Mouse (Mus musculus): ENCODE measurements at regions not wholly inside any gene's neighbourhood (a gene's known extent, or its start where the extent isn't known, plus 50 kb on each side); places are given as distances from the start of the nearest gene placed in this dataset.
A peak's percentile ranks its signal among the peaks of the same experiment; 100 is the strongest.

GRCm38 (mm10) chr4:89082838-89083237 is 54.1 kb upstream of the Mtap start:
- no peak for DNase-seq (ENCODE audit: extremely low read depth, insufficient read length, low spot score)

GRCm38 (mm10) chr4:89078485-89078884 is 58.4 kb upstream of the Mtap start:
- DNase-seq (ENCODE audit: extremely low read depth, insufficient read length, low spot score): peak; percentile 51

GRCm38 (mm10) chr4:89074705-89075104 is 62.2 kb upstream of the Mtap start:
- no peak for DNase-seq (ENCODE audit: extremely low read depth, insufficient read length, low spot score)

- no peak for DNase-seq (ENCODE audit: extremely low read depth, insufficient read length, low spot score)
These were observed 66.5 kb upstream of the Mtap start for GRCm38 (mm10) chr4:89070430-89070829.

- no peak for DNase-seq (ENCODE audit: extremely low read depth, insufficient read length, low spot score)
These were observed 72.5 kb upstream of the Mtap start for GRCm38 (mm10) chr4:89064401-89064800.

GRCm38 (mm10) chr4:89062384-89062783 is 74.5 kb upstream of the Mtap start:
- no peak for DNase-seq (ENCODE audit: extremely low read depth, insufficient read length, low spot score)

GRCm38 (mm10) chr4:89061619-89062018 is 75.3 kb upstream of the Mtap start:
- peak; percentile 72 for DNase-seq (ENCODE audit: extremely low read depth, insufficient read length, low spot score)

- DNase-seq (ENCODE audit: extremely low read depth, insufficient read length, low spot score): no peak
These were observed 79.3 kb upstream of the Mtap start for GRCm38 (mm10) chr4:89057573-89057972.

- peak; percentile 84 for DNase-seq (ENCODE audit: extremely low read depth, insufficient read length, low spot score)
These were observed 79.8 kb upstream of the Mtap start for GRCm38 (mm10) chr4:89057135-89057534.

- peak; percentile 74 for DNase-seq (ENCODE audit: extremely low read depth, insufficient read length, low spot score)
These were observed 81.0 kb upstream of the Mtap start for GRCm38 (mm10) chr4:89055969-89056368.

GRCm38 (mm10) chr4:89053606-89054005 is 83.3 kb upstream of the Mtap start:
- peak; percentile 63 for DNase-seq (ENCODE audit: extremely low read depth, insufficient read length, low spot score)

- peak; percentile 80 for DNase-seq (ENCODE audit: extremely low read depth, insufficient read length, low spot score)
These were observed 85.0 kb upstream of the Mtap start for GRCm38 (mm10) chr4:89051897-89052296.

GRCm38 (mm10) chr4:89050551-89051199 is 86.2 kb upstream of the Mtap start:
- DNase-seq (ENCODE audit: extremely low read depth, insufficient read length, low spot score): peak; percentile 44

- DNase-seq (ENCODE audit: extremely low read depth, insufficient read length, low spot score): peak; percentile 59
These were observed 87.1 kb upstream of the Mtap start for GRCm38 (mm10) chr4:89049592-89050440.

GRCm38 (mm10) chr4:89044516-89044915 is 92.4 kb upstream of the Mtap start:
- DNase-seq (ENCODE audit: extremely low read depth, insufficient read length, low spot score): no peak

GRCm38 (mm10) chr4:89043982-89044381 is 92.9 kb upstream of the Mtap start:
- DNase-seq (ENCODE audit: extremely low read depth, insufficient read length, low spot score): no peak

GRCm38 (mm10) chr4:89040856-89041255 is 96.1 kb upstream of the Mtap start:
- peak; percentile 69 for DNase-seq (ENCODE audit: extremely low read depth, insufficient read length, low spot score)

GRCm38 (mm10) chr4:89038906-89039305 is 98.0 kb upstream of the Mtap start:
- peak; percentile 88 for DNase-seq (ENCODE audit: extremely low read depth, insufficient read length, low spot score)

GRCm38 (mm10) chr4:89038135-89038534 is 98.8 kb upstream of the Mtap start:
- DNase-seq (ENCODE audit: extremely low read depth, insufficient read length, low spot score): no peak

GRCm38 (mm10) chr4:89034822-89035221 is 102.1 kb upstream of the Mtap start:
- DNase-seq (ENCODE audit: extremely low read depth, insufficient read length, low spot score): no peak

- DNase-seq (ENCODE audit: extremely low read depth, insufficient read length, low spot score): no peak
These were observed 102.6 kb upstream of the Mtap start for GRCm38 (mm10) chr4:89034299-89034698.
